Mouse (Mus musculus) liver, adult 2 months (tissue): ENCODE data around the gene Ivl.

Experiments used
- CTCF ChIP-seq: fragments of 200-500 bp; IDR thresholded peaks from 2 replicates; pipeline ENCODE4 v1.5.1; 2011; ENCODE audit warnings: low read depth, low read length, control low read depth
- POLR2A ChIP-seq: fragments of 200-500 bp; IDR thresholded peaks from 2 replicates; pipeline ENCODE4 v1.6.1; 2011; ENCODE audit warnings: low read length, control low read depth; ENCODE audit not compliant: insufficient read depth; ENCODE audit errors: extremely low read depth

DNA sequence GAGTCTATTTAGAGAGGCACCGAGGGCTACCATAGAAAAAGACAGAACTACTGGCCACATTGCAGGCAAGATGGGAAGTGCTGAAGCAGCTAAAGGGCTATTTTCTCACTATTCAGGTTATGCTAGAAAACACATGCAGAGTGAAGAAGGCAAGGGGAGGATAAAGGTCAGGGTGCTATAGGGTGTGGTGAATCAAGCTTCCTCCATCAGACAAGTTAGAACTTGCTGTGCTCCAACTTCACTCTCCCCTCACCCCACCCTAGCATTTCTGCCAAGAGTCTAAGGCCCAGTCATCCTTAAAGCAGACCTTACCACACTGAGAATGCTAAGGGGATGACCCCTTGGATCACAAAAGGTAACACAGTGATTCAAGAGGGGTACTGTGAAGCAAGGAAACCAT lies 6.0 kb upstream of the Ivl start:
- no peak for TF ChIP-seq CTCF
- TF ChIP-seq POLR2A = no peak
